Mouse (Mus musculus): Measurements from ENCODE around the gene Ceacam1.

Ceacam1 gene

GRCm38 (mm10) chr7:25411861-25412260 is 65.5 kb downstream of the Ceacam1 start:
- in situ Hi-C loops (cut with MseI, MboI): no loop called here
